Mouse (Mus musculus): ENCODE data around the gene Susd6. TPM values are rescaled to one million over a fixed set of nuclear protein-coding genes. Genes with fewer than 3 reads are reported as not detected.

Gene Susd6
- total RNA-seq, 2 experiments from 2014 or later, result 72.2 to 76.1 TPM

DNA sequence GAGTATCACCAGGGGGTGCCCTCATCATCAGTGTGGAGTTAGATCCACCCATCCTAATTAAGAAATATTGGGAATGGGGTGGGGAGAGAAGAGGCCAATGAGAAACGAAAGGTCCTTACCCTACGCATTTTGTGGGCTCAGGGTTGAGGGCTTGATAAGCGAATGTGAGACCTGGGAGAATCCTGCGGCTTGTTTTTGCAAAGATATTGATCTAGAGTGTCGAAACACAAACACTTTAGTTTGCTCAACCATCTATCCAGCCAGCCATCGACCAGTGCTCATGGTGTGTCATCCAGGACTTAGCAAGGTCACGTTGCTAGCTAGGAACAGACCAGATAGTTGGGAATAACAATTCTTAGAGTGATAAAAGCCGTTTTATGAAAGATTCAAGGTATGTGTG lies 119.3 kb downstream of the Susd6 start:
- DNase-seq, result no peak
- intact Hi-C loops (cut with DNase I), result no loop called here

DNA sequence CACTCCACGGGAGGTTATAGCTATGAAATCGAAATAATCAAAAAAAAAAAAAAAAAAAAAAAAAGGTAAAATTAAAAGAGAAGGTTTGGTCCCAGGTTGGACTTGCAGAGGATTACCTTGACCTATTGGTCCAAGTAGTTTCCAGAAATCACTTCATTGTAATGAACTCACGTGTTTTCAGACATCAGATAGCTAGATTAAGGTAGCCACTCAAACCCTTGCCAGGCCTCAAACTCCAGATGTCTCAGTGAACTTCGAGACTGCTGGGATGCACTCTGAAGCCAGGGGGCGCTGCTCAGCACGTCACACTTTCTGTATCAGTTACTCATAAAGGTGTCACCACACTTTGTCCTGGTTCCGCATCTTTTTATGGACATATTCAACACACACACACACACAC lies 127.5 kb downstream of the Susd6 start:
- peak in 1 of 2 experiments; percentile 39 for DNase-seq
- intact Hi-C loops (cut with DNase I), result no loop called here

DNA sequence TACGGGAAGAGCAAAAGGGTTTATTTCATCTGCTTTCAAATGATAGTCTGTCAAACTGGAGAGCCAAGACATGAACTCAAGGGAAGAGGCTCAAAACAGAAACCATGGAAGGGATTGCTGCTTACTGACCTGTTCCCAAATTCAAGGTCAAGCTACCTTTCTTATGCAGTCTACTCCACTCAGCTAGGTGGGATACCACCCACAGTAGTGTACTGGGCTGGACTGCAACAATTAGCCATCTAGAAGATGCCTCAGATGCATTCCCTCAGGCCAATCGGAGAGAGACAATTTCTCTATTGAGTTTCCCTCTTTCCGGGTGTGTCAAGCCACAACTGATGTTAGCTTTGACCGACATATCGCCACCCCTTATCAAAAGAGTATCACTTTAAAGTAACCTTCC lies 131.0 kb downstream of the Susd6 start:
- no peak for DNase-seq
- intact Hi-C loops (cut with DNase I), result no loop called here

DNA sequence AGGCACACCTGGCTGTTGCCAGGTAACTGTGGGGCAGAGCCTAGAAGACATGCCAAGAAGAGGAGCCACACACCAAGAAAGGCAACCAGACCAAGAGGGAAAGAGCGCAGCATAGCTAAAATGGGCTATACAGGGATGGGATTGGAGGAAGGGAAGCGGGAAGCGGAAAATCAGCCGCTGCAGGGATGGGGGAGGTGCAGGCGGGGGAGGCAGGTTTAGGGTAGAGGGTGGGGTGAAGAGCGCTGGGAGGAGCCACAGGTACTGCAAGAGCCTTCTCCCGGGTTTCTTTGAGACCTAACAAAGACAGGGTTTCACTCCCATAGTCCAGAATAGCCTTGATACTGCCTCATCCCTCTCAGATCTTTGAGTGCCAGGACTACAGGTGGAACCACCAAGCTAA lies 132.6 kb downstream of the Susd6 start:
- DNase-seq, result no peak
- intact Hi-C loops (cut with DNase I), result no loop called here

DNA sequence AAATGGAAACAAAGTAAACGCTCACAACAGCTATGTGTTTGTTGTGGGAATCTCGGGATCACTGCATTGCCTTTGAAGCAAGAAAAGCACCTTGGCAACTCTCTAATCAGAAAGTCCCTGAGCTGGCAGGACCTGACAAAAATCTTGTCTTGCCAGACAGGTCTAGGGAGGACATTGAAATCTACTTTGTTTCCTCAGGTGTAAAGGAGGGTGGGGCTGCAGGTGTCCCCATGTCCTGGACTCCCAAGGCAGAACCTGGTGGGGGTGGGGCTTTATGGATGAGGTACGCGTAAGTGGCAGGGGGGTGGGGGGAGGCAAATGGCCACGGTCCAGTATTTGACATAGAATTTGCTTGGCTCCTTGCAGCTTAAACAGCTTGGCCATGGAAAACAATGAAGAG lies 133.3 kb downstream of the Susd6 start:
- intact Hi-C loops (cut with DNase I), result no loop called here
- DNase-seq, result no peak

DNA sequence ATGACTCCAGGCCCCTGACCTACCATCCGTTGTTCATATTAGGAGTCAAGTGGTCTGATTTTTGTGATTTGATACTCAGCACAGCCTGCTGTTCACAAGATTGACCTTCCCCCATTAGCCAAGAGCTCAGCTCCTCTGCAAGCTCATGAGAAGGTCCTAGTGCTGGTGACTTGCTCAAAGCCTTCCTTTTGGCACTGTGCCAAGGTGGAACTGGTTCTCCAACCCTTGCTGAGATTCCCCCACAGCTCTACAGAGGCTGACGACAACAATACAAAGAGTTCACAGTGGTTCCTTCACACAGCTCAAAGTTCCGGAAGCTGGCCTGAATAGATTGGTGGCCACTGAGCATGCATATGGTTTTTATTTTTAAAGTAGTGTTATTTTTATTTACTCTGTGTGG lies 133.9 kb downstream of the Susd6 start:
- intact Hi-C loops (cut with DNase I), result no loop called here
- no peak for DNase-seq

DNA sequence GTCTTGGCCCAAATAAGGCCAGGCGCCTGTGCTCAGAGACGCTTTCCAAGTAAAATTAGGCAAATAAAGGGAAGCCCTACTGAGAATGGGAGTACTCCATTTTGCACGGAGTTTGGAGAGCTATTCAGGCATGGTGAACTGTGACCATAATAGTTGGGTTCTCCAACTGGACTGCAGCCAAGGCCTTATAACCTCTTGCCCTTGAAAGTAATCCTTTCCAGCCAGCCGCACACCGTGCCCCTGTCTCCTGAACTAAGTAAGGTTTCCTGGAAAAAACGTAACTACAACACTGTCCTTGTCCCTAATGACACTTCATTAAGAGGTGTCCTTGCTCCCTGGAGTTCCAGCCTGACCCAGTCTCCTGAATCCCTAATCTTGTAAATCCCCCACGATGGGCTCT lies 135.6 kb downstream of the Susd6 start:
- DNase-seq, result no peak
- intact Hi-C loops (cut with DNase I), result no loop called here

DNA sequence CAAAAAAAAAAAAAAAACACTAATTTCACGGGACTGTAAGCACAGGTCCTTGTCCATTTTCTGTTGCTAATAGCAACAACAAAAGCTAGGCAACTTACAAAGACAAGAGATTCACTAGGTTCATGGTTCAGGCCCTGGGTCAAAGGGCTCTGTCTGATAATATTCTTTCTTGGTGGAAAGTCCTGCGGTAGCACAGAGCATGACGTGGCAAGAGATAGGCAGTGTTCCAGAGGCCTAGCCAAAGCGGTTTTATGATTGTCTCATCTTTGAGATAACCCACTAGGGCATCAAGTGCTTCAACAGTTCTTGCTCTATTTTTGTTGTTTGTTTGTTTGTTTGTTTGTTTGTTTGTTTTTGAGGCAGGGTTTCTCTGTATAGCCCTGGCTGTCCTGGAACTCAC lies 136.2 kb downstream of the Susd6 start:
- intact Hi-C loops (cut with DNase I), result no loop called here

DNA sequence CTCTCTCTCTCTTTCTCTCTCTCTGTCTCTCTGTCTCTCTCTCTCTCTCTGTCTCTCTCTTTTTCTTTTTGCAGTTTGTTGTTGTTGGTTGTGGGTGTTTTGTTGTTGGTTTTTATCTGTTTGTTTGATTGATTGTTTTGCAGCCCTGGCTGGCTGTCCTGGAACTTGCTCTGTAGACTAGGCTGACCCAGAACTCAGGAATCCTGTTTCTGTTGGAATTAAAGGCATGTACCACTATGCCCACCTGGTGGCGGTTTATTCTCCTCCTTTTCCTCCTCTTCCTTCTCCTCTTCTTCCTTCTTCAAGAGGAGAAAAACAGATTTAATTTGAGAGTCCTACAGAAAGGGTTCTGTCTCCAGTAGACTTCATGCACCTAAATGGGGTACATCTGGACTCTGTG lies 137.2 kb downstream of the Susd6 start:
- no peak for DNase-seq
- intact Hi-C loops (cut with DNase I), result no loop called here

More for the DNA sequence above, 136.2 kb downstream of the Susd6 start:
- no peak for DNase-seq

DNA sequence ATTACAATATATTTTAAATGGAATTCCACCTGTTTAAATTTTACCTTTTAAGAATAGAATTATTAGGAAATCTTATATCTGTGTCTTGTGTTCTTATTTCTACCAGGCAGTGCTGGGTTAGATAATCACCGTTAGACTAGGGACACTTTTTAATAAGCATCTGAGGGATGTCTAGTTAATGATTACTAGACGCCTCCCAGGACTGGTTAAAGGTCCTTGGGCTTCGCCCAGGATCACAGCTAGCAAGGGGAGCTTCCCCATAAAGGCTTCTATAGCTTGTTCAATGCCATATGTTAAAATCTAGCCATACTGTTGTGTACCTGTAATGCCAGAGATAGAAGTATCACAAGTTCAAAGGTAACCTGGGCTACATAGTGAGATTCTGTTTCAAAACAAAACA lies 138.6 kb downstream of the Susd6 start:
- intact Hi-C loops (cut with DNase I), result no loop called here
- DNase-seq, result no peak

DNA sequence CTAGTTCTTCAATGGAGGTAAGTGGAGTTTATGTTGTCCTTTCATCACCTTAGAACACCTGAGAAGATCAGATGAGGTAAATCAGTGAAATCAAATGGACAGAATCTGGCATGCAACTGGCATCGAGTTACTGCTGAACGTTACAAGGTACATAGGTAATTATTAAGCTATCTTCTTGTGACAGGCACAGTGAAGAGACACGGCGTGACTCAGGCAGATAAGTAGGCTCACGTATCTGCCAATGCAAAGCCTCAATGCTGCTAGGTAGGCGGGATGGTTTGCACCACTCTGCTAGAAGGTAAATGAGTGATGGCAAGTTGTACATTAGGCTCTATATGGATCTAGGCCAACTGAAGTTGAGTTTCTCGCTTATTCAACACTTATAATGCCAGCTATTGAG lies 139.8 kb downstream of the Susd6 start:
- intact Hi-C loops (cut with DNase I), result no loop called here
- DNase-seq, result no peak

Other genes starting within 250 kb of the Susd6 start
- 10 to 100 TPM; 13.7 to 17.3 TPM for gene Slc39a9, start 146.6 kb upstream of the Susd6 start, total RNA-seq (2021)
- 10 to 100 TPM; 21.0 to 26.8 TPM for gene Erh, start 146.2 kb upstream of the Susd6 start, total RNA-seq (2021)
- under 1 TPM in 1 of 2 experiments, not detected in 1; 0.27 TPM for gene Plekhd1, start 97.9 kb upstream of the Susd6 start, total RNA-seq (2021)
- gene Ccdc177, start 29.8 kb upstream of the Susd6 start, total RNA-seq (2021), result not detected
- 100 to 1,000 TPM in 1 of 2 experiments, 10 to 100 TPM in 1; 98.3 to 181 TPM for gene Srsf5, start 155.0 kb downstream of the Susd6 start, total RNA-seq (2021)
- not detected for gene Slc10a1, start 178.2 kb downstream of the Susd6 start, total RNA-seq (2021)
- gene Smoc1, start 236.3 kb downstream of the Susd6 start, total RNA-seq (2021), result 1 to 10 TPM; 5.9 to 8.2 TPM

Data from heart, postnatal 36 days (tissue).